Mouse (Mus musculus) MEL (cell line): ENCODE data around the gene Maff.

Source experiments
- CTCF ChIP-seq, 3 experiments: IDR thresholded peaks in 2 of 3; conservative IDR thresholded peaks in 1 of 3; 2 replicates each; pipeline ENCODE4 v1.5.1; 2011 to 2012; ENCODE audit warnings: low read length in 3 of 3, low read depth in 2 of 3, mild to moderate bottlenecking in 2 of 3, improper control_type of control experiment in 1 of 3, inconsistent platforms in 1 of 3, mixed read lengths in 1 of 3, moderate library complexity in 1 of 3; ENCODE audit not compliant: control insufficient read depth in 1 of 3, insufficient read depth in 1 of 3, poor library complexity in 1 of 3, severe bottlenecking in 1 of 3
- EP300 ChIP-seq, 2 experiments: IDR thresholded peaks; 2 replicates each; pipeline ENCODE4 v1.6.1; 2011; ENCODE audit warnings: improper control_type of control experiment in 2 of 2, low read length in 2 of 2, low read depth in 1 of 2, mild to moderate bottlenecking in 1 of 2
- MEF2A ChIP-seq: IDR thresholded peaks from 2 replicates; pipeline ENCODE4 v1.6.1; 2014; ENCODE audit warnings: low read depth, mild to moderate bottlenecking, inconsistent platforms, low read length, improper control_type of control experiment; ENCODE audit not compliant: poor library complexity, insufficient replicate concordance, severe bottlenecking; ENCODE audit errors: extremely low read depth
- POLR2A ChIP-seq, 2 experiments: IDR thresholded peaks; 2 replicates each; pipeline ENCODE4 v1.6.1; 2011 to 2012; ENCODE audit warnings: low read length in 2 of 2, mild to moderate bottlenecking in 2 of 2, control low read depth in 1 of 2, improper control_type of control experiment in 1 of 2, low read depth in 1 of 2, moderate library complexity in 1 of 2; ENCODE audit not compliant: control insufficient read depth in 1 of 2, insufficient read depth in 1 of 2, poor library complexity in 1 of 2
- RCOR1 ChIP-seq: IDR thresholded peaks from 2 replicates; pipeline ENCODE4 v1.6.1; 2012; ENCODE audit warnings: low read depth, mild to moderate bottlenecking, inconsistent platforms, low read length, improper control_type of control experiment
- TAL1 ChIP-seq: IDR thresholded peaks from 2 replicates; pipeline ENCODE4 v1.6.1; 2012; ENCODE audit warnings: mild to moderate bottlenecking, inconsistent platforms, low read length, moderate library complexity, mixed read lengths
- TBP ChIP-seq: IDR thresholded peaks from 2 replicates; pipeline ENCODE4 v1.8.0; 2011; ENCODE audit warnings: low read depth, low read length, improper control_type of control experiment
- TCF12 ChIP-seq: IDR thresholded peaks from 2 replicates; pipeline ENCODE4 v1.6.1; 2014; ENCODE audit warnings: low read depth, mild to moderate bottlenecking, inconsistent platforms, low read length, improper control_type of control experiment, moderate library complexity
- USF1 ChIP-seq: IDR thresholded peaks from 2 replicates; pipeline ENCODE4 v1.6.1; 2014; ENCODE audit warnings: low read depth, mild to moderate bottlenecking, inconsistent platforms, low read length, improper control_type of control experiment, moderate library complexity

DNA sequence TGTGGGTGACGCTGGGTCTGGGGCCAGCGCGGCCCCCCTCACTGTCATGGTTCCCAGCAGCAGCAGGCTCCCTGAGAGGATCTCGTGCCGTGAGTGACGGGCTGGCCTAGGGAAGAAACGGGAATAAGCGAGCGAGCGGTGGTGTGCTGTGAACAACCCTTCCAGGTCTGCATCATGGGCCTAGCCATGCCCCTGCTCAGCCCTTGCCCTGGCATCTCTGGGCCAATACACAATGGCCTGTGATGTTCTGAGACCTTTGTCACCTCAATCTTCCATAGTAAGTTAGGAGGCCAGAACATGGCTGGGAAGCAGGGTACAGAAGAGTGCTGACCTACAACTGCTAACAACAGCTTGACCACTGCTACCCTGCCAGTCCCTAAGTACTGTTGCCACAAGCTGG is 32.2 kb downstream of the Maff start:
- TF ChIP-seq RCOR1 (no peak), EP300 (IDR thresholded peaks at IDR 0.05; ENCODE audit: low read depth in 1 of 2, low read length in 2 of 2) (no peak), CTCF (IDR thresholded peaks at IDR 0.05 in 2 of 3, conservative IDR thresholded peaks at IDR 0.05 in 1 of 3; ENCODE audit: control insufficient read depth in 1 of 3, insufficient read depth in 1 of 3, low read depth in 2 of 3, low read length in 3 of 3, poor library complexity in 1 of 3, severe bottlenecking in 1 of 3) (no peak), TBP (no peak), USF1 (no peak), TAL1 (no peak), POLR2A (IDR thresholded peaks at IDR 0.05; ENCODE audit: control insufficient read depth in 1 of 2, insufficient read depth in 1 of 2, low read depth in 1 of 2, low read length in 2 of 2, poor library complexity in 1 of 2) (no peak), MEF2A (no peak), TCF12 (no peak)
